Mouse (Mus musculus) neural tube, embryonic 11.5 days (tissue): ENCODE measurements around the gene Il1rap. TPM values are rescaled to one million over a fixed set of nuclear protein-coding genes. Genes with fewer than 3 reads are reported as not detected.
A peak's percentile ranks its signal among the peaks of the same experiment; 100 is the strongest.

ENCODE experiments used
- ATAC-seq: fragments of 200-750 bp; cut with Nextera tagmentation; 2 replicates; pipeline ENCODE4 v1.8.0; 2017; ENCODE audit warnings: moderate number of reproducible peaks, mild to moderate bottlenecking, moderate TSS enrichment, moderate library complexity; ENCODE audit not compliant: insufficient read depth, low FRiP score, low TSS enrichment
- DNase-seq: peaks from one replicate; pipeline ENCODE4 v3.0.0-alpha.2; 2015; ENCODE audit warnings: low spot score
- H3K27ac ChIP-seq: fragments of 300-500 bp; sonication (generic); 2 replicates; pipeline ENCODE4 v1.5.1; 2014; ENCODE audit warnings: low read depth, mild to moderate bottlenecking, low read length
- H3K27me3 ChIP-seq: fragments of 300-500 bp; sonication (generic); 2 replicates; pipeline ENCODE4 v1.6.1; 2014; ENCODE audit warnings: mild to moderate bottlenecking, low read length, mixed read lengths; ENCODE audit not compliant: control insufficient read depth, insufficient read depth
- H3K36me3 ChIP-seq: fragments of 300-500 bp; sonication (generic); 2 replicates; pipeline ENCODE4 v1.6.1; 2014; ENCODE audit warnings: mild to moderate bottlenecking, low read length, moderate library complexity, mixed read lengths; ENCODE audit not compliant: control insufficient read depth, insufficient read depth
- H3K4me1 ChIP-seq: fragments of 300-500 bp; sonication (generic); 2 replicates; pipeline ENCODE4 v1.6.1; 2014; ENCODE audit warnings: low read length, mixed read lengths; ENCODE audit not compliant: control insufficient read depth, insufficient read depth
- H3K4me2 ChIP-seq: fragments of 300-500 bp; sonication (generic); 2 replicates; pipeline ENCODE4 v1.6.1; 2014; ENCODE audit warnings: low read depth, mild to moderate bottlenecking, moderate library complexity
- H3K4me3 ChIP-seq: fragments of 300-500 bp; sonication (generic); 2 replicates; pipeline ENCODE4 v1.5.1; 2014; ENCODE audit warnings: low read depth, low read length
- H3K9ac ChIP-seq: fragments of 300-500 bp; sonication (generic); 2 replicates; pipeline ENCODE4 v1.6.1; 2014; ENCODE audit warnings: mild to moderate bottlenecking, low read length
- H3K9me3 ChIP-seq: fragments of 300-500 bp; sonication (generic); 2 replicates; pipeline ENCODE4 v1.6.1; 2016; ENCODE audit warnings: low read length; ENCODE audit not compliant: control insufficient read depth
- WGBS: fragments of 180-500 bp; shearing (Covaris S2); extraction: QIAGEN DNeasy Blood & Tissue Kit; methylation state at CpG from one replicate; pipeline ENCODE4 v1.1.7; 2014; 5-methylcytosine and 5-hydroxymethylcytosine counted together
- polyA plus RNA-seq: library from polyadenylated mRNA; unstranded; fragments of >200 nt; fragmentation: Nextera tagmentation; extraction: Ambion mirVana; gene quantifications from 2 replicates; pipeline ENCODE4 v1.2.1, GENCODE M21; 2014

The Il1rap gene
- polyA plus RNA-seq, 1 experiment from 2014 or later: 8.9 TPM

- Histone ChIP-seq H3K27me3 (no peaks in the 10 kb centered on the region), H3K36me3 (no peaks in the 10 kb centered on the region), H3K9ac (no peak overlapping the region), H3K4me2 (no peak overlapping the region), H3K9me3 (no peaks in the 10 kb centered on the region), H3K27ac (no peak overlapping the region), H3K4me1 (no peaks in the 10 kb centered on the region), H3K4me3 (no peak overlapping the region)
- ATAC-seq: no peak
- 68% methylated on average over 3 of the region's 3 CpGs for WGBS
- no peak for DNase-seq
Measured at GRCm38 (mm10) chr16:26728139-26728538, 146.6 kb downstream of the Il1rap start.

- no peak overlapping the region for H3K27ac ChIP-seq
- H3K4me2 ChIP-seq: no peak overlapping the region
- no peak overlapping the region for H3K4me3 ChIP-seq
- H3K9me3 ChIP-seq: no peaks in the 10 kb centered on the region
- no peaks in the 10 kb centered on the region for H3K36me3 ChIP-seq
- no peak overlapping the region for H3K9ac ChIP-seq
- no peak for DNase-seq
- no peaks in the 10 kb centered on the region for H3K4me1 ChIP-seq
- 86% methylated on average over 1 of the region's 1 CpGs for WGBS
- no peaks in the 10 kb centered on the region for H3K27me3 ChIP-seq
- ATAC-seq: no peak
Measured at GRCm38 (mm10) chr16:26730941-26731340, 149.4 kb downstream of the Il1rap start.

- WGBS: 70% methylated on average over 3 of the region's 3 CpGs
- Histone ChIP-seq H3K4me1 (no peaks in the 10 kb centered on the region), H3K9ac (no peak overlapping the region)
Measured at GRCm38 (mm10) chr16:26732566-26732965, 151.1 kb downstream of the Il1rap start.

GRCm38 (mm10) chr16:26755381-26756155, 174.1 kb downstream of the Il1rap start:
- Histone ChIP-seq H3K9ac (no peak overlapping the region), H3K4me2 (no peak overlapping the region), H3K9me3 (no peaks in the 10 kb centered on the region), H3K36me3 (no peaks in the 10 kb centered on the region), H3K4me1 (no peaks in the 10 kb centered on the region), H3K4me3 (no peak overlapping the region), H3K27ac (no peak overlapping the region), H3K27me3 (no peaks in the 10 kb centered on the region)
- DNase-seq: no peak
- 78% methylated on average over 5 of the region's 5 CpGs for WGBS
- no peak for ATAC-seq

More at GRCm38 (mm10) chr16:26732566-26732965, 151.1 kb downstream of the Il1rap start:
- Histone ChIP-seq H3K4me2 (no peak overlapping the region), H3K27me3 (no peaks in the 10 kb centered on the region), H3K36me3 (no peaks in the 10 kb centered on the region), H3K9me3 (no peaks in the 10 kb centered on the region), H3K4me3 (no peak overlapping the region), H3K27ac (no peak overlapping the region)
- ATAC-seq (no peak), DNase-seq (peak; percentile 11)

GRCm38 (mm10) chr16:26775976-26776375, 194.5 kb downstream of the Il1rap start:
- Histone ChIP-seq H3K27ac (no peak overlapping the region), H3K4me1 (no peaks in the 10 kb centered on the region), H3K4me2 (no peak overlapping the region), H3K4me3 (no peak overlapping the region), H3K36me3 (no peaks in the 10 kb centered on the region), H3K9ac (no peak overlapping the region), H3K27me3 (no peaks in the 10 kb centered on the region), H3K9me3 (no peaks in the 10 kb centered on the region)
- ATAC-seq (no peak), DNase-seq (no peak)
- 88% methylated on average over 2 of the region's 2 CpGs for WGBS

GRCm38 (mm10) chr16:26777132-26777531, 195.6 kb downstream of the Il1rap start:
- Histone ChIP-seq H3K9ac (no peak overlapping the region), H3K36me3 (no peaks in the 10 kb centered on the region), H3K4me1 (no peaks in the 10 kb centered on the region), H3K27me3 (no peaks in the 10 kb centered on the region), H3K27ac (no peak overlapping the region), H3K4me2 (no peak overlapping the region), H3K9me3 (no peaks in the 10 kb centered on the region), H3K4me3 (no peak overlapping the region)
- DNase-seq (no peak), ATAC-seq (no peak)
- WGBS: 16% methylated on average over 1 of the region's 1 CpGs

Other genes with a start within 250 kb of the Il1rap start
- gene Cldn1, start 209.9 kb upstream of the Il1rap start, polyA plus RNA-seq: 2.7 and 4.8 TPM in 2 replicates
- not detected in 2 replicates for gene Cldn16, start 118.6 kb upstream of the Il1rap start, polyA plus RNA-seq
- not detected in 2 replicates for gene Tmem207, start 54.9 kb upstream of the Il1rap start, polyA plus RNA-seq